Mouse (Mus musculus) urinary bladder, postnatal 10 days (tissue): Measurements from ENCODE around the gene Kcnj2.

ENCODE experiments used
- DNase-seq: peaks from one replicate; pipeline ENCODE4 v3.0.0; 2022; ENCODE audit warnings: low spot score

The Kcnj2 gene

DNA sequence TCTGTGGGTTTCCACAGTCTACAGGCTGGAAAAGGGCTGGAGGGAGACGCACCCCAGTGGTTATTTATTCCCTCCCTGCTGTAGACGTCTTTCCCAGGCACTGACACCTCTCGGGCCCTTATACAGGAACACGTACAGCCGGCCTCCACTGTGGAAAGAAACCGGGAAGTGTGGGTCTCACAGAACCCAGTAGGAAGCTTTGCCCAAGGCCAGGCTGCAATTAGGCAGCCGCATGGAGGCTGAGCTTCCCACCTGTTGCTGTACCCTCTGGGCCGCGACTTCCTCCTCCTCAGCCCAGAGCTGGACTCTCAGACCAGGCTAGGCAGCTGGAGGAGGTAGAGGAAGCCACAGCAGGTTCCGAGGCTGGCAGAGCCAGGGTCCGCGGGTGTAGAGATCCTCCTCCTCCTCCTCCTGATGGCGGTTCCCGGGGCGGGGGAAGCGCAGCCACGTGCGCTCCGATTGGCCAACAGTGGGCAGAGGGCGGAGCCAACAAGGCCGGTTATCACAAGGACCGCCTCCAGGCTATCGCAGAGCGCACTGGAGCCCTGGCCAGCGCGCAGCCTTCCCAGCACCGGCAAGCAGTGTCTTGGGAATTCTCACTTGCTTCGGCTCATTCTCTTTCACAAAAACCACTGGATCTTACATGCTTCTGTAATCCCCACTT, at the start of gene Kcnj2:
Gene Kcnj2, plus strand, starts transcription at position 530 of the 664 bp plus-strand sequence.
- DNase-seq = peak; percentile 70

DNA sequence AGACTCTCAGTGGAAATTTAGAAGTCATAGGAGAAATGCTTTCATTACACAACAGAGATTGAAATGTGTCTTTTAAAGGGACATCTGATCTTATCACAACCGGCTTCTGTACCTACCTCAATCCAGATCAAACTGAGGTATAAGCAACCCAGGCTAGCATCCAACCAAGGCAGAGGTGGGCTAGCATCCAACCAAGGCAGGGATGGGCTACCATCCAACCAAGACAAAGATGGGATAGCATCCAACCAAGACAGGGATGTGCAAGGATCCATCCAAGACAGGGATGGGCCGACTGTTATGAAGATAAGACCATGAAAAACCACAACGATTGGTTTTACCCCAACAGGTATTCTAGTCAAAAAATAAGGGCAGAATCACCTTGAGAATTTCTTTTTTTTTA, 49.8 kb upstream of the Kcnj2 start:
- no peak for DNase-seq

DNA sequence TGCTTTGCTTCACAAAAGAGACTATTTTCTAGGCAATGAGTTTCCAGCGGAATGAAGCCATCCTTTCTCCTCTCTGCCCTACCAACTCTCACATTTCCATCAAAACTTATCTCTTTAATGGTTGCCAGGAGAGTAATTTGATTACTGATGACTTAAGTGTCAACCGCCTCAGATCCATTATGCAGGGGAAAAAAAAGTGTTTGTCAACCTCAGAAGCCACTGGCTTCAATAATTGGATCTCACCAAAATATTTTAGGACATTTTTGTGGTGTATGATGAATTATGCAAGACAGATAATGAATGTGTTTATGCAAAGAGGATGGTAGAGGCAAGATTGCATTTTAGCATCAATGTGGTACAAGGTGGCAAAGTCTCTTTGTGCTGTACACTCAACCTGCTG, 45.8 kb upstream of the Kcnj2 start:
- no peak for DNase-seq

DNA sequence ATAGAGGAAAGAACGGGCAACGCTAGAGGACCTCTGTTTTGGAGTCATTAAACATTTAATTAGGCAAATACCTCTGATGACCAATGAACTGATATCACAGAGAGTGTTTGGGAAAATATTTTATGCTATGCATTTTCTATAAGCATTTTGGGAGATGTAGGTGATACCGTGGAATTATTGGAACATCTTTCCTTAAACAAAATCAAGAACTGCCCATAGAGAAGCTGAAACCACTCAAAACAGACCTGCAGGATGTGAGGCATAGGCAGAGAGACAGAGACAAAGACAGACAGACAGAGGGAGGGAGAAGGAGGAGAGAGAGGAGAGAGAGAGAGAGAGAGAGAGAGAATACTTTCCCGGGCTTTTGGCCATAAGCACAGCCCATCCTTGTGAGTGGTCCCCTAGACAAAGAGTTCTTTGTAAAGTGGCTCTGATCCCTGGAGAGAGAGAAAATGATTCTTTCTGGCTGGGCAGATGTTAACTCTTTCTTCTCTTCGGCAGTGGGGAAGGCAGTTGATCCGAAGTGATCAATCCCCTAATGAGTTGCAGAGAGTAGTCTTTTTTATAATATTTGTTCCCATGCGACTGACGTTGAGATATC, 43.2 kb upstream of the Kcnj2 start:
- no peak for DNase-seq

DNA sequence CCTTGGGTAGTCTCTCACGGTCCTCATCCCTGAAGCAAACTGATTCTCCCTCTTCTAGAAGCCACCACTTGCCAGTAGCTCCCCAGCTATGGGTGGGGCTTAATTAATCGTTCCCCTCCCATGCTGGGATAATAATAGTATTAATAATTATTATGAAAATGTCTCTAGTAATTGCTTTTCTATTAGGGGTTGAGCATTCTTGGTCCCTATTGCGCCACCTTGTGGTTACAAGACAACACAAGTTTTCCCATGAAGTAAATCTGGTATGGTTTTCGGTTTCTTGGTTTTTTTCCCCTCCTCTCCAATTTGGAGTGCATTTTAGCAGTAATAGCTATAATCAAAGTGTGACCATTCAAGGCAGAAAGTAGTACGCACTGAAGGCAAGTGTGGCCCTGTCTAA, 23.8 kb upstream of the Kcnj2 start:
- DNase-seq = no peak

DNA sequence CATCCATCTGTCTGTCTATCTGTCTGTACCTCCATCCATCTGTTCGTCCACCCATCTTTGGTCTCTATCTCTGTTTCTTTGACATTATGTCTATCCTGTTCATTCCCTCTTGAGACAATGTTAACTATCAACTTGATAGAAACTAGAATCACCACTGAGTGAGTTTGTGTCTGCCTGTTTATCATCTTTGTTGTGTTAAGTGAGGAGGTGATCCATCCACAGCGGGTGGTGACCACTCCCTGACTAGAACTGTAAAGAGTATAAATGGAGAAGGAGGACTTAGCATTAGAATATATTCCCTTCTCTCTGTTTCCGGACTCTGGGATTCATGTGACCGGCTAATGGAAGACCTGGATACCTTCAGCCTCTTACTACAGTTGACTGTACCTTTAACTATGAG, 22.7 kb upstream of the Kcnj2 start:
- DNase-seq = no peak

DNA sequence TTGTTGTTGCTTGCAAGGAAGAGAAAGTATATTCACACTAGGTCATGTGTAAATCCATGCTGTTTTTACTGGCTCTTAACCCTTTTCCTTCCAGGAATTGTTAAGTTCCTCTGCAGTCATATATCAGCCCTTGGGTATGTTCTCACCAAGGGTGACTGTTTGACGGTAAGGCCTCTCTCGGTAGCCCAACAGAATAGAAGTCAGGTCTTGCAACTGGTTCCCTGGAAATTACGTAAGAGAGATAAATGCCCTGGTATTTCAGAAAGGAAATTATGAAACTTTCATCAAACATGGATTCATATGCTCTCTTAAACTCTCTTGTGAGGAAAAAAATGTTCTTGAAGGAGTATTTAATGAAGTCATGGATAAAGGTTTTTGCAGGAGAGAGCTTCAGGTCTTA, 11.7 kb upstream of the Kcnj2 start:
- no peak for DNase-seq

DNA sequence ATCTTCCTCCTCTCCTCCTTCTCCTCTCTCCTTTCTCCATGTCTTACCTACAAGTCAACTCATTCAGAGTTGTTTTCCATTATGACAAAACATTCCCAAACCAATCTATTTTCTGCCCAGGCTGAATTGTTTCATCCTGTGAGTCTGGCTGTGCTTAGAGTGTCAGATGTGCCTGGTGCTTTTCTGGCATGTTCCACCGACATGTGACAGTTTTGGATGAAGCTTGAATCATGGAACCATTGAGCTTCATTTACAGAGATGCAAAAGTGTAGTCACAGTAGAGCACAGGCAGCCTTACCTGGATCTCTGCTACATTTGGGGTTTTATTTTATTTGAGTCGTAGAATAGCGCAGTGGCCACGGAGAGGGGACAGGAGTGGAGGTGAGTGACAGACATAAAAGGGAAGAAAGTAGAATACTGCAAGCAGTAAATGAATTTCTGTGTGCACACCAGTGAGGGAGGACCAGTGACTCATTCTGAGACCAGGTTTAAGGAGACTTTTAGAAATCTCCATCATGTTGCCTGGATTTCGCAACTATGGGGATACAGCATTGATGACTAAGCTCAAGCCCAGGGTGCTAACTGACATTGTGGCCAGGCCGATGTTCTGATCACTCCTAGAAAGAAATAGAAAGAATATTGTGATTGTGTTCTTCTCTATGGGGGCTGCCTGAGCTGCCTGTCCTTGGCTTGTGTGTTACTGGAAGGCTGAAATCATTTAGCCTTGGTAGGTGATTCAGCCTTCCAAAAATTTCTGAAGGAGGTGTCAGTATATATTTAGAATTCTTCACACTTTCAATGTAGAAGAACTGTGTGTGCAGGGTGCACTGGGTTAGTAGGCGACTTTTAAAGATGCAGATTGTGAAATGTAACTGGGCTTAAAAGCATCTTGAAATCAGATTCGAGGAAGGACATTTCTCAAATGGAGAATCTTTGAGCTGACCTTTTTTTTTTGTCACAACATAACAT, 10.8 kb upstream of the Kcnj2 start:
- no peak for DNase-seq

DNA sequence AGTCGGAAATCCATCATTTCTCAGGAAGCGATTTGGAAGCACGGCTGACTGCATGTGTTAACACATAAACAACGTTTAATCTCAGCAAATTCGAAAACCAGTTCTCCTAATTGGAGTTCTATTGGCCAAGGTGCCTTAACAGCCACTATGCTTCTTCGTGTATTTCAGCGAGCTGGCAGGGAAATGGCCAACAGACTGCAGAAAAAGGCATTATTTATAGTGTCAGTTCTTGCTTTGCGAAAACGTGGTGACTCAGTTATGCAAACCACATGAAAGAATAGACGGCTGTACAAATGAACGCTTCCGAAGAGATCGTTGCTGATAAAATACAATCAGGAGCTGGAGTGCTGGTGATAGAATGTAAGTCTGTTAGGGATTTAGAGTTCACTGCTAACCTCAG, 9.9 kb upstream of the Kcnj2 start:
- no peak for DNase-seq

DNA sequence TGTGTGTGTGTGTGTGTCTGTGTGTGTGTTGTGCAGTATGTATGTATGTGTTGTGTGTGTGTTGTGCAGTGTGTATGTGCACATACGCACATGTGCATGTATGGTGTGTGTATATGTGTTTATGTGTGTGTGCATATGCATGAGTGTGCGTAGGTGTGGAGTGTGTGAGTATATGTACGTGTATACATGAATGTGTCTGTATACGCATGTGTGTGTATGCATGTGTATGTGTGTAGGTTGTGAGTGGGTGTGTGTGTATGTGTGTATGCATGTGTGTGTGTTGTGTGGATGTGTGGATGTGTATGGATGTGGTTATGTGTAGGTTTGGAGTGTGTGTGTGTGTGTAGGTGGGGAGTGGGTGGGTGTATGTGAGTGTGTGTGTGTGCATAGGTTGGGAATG, 8.5 kb upstream of the Kcnj2 start:
- no peak for DNase-seq

DNA sequence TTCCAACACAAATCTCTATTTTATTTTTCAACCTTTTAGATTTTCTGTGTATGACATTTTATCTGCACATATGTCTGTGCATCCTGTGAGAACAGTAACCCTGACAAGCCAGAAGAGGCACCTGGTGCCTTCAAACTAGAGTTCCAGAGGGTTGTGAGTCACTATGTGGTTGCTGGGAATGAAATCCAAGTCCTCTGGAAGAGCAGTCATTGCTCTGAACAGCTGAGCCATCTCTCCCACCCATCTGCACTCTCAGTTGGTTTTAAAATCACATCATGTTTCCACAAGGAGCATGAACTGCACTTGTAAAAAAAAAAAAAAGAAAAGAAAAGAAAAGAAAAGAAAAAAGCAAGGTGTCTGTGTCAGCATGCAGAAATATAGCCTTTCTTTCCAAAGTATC, 6.5 kb upstream of the Kcnj2 start:
- no peak for DNase-seq

DNA sequence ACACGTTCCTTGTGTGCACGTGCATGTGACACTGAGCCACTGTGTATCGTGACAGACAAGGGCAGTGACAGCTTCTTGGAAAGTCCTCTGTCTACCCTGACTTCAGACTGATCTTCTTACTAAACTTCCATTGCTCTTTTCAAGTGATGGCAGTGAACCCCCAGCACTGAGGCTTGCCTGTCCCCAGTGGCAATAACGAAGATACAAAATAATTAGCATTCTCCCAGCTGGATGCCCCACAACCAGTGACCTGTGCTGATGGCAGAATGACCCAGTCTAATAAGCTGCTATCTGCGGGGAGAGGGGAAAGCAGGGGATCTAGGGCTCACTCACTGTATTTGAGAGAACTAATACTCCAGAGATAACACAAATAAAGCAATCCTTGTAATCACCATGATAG, 5.7 kb upstream of the Kcnj2 start:
- DNase-seq = no peak

DNA sequence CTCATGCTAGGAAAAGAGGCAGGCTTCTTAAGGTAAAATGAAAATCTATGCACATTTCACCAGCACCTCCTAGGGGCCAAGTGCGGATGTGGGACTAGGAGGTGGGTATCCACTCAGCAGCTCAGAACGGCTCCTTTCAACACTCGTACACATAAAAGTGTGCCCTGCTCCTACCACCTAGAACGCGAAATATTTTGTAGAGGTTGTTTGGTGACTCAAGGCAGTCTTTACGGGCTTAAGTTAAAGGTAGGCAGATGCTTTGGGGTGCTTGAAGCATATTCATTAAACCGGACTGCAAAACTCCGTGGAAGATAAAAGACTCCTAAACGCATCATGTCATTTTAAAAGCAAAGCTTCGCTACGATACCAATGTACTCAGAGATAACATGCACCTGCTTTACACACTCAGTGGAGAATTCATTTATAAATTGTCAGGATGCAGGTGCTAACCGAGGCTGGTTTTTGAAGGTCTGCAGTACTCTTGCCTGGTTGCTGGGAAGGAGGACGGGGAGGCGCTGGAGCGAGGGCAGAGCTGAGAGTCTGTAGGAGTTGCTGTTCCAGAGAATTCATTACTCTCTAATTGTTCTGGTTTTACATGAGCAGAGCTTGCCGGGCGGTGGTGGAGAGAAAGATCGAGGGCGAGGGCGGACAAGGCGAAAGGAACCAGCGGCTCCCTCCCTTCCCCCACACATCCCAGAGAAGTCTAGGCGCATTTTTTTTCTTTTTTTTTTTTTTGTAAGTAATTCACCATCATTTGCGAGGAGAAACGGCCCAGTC, 1.0 kb upstream of the Kcnj2 start:
- no peak for DNase-seq

DNA sequence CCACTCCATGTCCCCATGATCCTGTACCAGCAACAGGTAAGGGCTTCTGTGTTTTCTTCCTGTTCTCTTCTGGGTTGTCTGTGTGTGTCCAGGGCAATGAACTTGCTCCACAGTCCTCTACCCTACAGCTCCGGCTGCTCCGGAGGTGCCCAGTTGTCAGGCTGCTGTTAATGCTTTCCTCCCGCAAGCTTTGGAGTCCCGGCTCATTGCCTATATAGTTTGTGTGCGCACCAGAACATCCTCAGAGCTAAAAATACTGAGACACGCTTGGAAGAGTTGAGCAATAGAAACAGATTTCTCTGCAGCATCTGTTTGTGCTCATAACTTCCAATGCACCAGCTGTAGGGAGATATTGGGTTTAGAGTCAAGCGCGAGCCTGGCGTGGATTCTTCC, 331 bp downstream of the Kcnj2 start:
- DNase-seq = no peak

DNA sequence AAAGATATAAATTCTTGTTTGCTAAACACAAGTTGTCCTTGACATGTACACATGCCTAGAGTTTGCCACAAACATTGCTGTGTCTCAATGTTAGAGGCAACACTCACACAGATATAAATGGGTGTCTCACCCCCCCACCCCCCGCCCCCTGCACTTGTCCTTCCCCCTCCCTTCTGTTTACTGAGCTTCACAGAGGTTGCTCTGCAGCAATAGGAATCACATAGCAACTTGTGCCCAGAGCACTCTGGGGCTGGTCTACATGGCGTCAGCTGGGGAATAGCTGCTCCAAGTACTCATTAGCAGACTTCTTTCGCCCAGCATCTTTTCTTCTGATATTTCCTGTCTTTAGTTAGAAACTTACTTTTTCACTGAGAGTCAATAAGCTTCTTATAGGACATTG, 1.8 kb downstream of the Kcnj2 start:
- DNase-seq = no peak

DNA sequence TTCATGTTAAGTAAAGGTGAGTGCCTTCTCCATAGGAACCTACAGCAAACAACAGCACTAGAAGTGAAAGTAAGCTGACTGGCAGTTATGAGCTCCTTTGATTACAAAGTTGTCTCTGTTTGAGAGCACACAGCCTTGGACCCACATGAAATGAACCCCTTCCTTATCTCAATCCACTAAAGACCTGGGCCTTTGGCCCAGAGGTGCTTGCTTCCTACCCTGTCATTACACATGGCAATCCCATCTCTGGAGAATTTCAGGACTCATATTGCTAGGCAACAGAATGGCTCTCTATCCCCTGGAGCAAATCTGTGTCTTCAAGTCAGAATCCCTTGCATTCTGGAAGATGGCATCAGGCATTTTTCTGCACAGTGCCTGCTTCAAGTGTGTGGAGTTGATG, 4.5 kb downstream of the Kcnj2 start:
- no peak for DNase-seq

DNA sequence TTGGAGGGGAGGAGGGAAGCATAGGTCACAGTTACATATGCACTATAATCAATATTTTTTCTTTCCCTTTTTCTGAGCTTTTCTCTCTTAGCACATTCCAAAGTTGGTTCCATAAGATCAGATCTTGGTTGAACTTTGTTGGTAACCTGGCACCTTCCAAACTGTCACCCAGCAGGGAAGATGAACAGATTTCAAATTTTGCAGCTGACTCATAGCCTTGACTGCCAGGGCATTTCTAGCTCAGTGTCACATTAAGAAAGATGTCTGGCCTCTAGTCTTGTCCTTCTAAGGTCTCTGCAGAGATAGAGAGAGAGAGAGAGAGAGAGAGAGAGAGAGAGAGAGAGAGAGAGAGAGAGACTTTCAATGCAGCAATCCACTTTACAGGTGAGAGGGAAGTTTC, 8.2 kb downstream of the Kcnj2 start:
- no peak for DNase-seq

DNA sequence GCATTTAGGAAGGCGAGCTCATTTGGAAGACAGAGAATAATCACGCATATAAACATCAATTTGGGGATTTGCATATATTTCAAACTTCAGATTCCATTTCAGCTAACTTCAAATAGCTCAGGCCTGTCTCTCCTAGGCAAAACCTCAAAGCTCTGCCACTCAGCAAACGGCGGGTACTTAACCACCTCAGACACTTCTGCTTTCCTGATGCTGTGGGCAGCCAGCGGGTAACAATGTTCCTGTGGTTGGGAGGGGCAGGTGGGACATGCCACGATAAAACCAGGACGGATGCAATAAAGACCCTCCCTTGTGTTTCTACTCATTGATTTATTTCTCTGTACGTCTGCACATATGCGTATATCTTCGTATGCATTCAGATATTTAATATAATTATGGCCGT, 12.1 kb downstream of the Kcnj2 start:
- no peak for DNase-seq

DNA sequence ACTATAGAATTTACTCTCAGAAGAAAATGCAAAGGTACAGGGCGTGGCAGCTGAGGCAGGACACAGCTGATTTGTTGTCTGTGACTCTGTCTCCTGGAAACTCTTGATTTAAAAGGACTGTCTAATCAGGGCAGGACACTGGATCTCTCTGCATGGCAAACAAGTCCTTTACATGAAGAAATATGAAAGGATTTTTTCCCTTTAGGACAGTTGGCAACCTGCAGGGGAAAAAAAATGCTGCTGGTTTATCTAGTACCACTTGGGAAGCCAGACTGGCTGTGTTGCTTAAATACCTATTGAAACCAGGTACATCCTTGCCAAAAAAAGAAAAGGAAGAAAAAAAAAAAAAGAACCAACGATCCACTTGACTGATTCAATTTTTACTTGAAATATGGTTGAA, 17.0 kb downstream of the Kcnj2 start:
- DNase-seq = no peak

DNA sequence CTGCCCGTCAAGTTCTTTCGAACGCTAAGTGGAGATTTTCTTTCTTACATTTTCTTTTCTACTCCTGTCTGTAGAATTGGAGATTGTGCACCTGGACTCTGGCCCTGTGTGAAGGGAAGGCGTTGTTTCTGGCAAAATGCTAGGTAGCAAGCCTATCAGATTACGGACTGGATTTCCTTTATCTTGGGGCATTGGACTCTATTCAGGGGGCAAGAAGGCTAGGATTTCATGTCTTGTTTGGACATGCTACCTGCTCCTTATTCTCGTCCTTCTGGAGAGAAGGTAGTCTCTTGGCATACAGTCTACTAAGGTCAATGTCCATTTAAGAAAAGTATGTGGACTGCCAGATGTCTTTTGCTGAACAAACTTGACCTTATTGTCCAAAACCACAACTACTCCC, 21.0 kb downstream of the Kcnj2 start:
- no peak for DNase-seq

DNA sequence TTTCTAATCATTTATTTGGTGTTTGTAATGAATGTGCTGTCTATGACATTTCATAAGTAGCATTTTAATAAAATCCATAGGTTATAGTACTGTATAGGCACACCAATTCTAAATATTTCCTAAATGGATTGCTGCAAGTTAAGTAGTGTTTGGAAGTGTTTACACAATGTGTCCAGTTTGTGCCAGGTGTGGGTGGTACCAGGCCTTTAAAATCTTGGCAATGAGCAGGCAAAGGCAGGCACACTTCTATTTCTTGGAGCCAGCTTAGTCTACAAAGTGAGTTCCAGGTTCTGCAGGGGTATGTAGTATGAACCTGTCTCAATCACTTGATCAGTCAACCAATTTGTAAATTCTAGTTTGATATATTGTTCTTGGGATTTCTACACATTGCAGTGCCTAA, 22.3 kb downstream of the Kcnj2 start:
- no peak for DNase-seq

DNA sequence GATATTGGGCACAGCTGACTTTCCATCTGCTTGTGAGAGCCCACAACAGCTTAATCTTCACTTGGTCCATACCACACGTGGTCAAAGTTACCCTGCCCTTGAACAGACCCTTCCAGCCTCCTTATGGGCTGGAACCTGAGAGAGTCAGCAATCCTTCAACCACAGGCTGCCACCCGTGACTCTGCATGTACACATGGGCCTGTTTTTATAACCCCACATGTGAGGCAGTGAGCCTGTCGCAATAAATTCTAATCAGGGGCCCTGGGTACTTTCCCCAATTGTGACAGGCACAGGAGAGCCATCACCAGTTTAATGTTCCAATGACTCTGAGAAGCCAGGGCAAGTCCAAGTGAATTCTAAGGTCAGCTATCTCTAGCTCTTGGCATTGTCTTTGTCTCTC, 22.8 kb downstream of the Kcnj2 start:
- DNase-seq = no peak
